Mouse (Mus musculus): ENCODE measurements around the gene Rilpl1. TPM values are rescaled to one million over a fixed set of nuclear protein-coding genes. Genes with fewer than 3 reads are reported as not detected.
"Not testable (repeated sequence)": the region's sequence is repeated elsewhere in the genome, so short reads cannot be mapped to it uniquely, and the experiment has no call there.

Rilpl1 gene
- total RNA-seq (2021): 10 to 100 TPM; 18.2 to 23.4 TPM
- long read RNA-seq, experiment 1, transcript Rilpl1-201 (7 exons, 2,249 nt): major isoform, 22 of 31 reads
- long read RNA-seq, experiment 1, partial matches to known transcripts: 5 of 31 reads
- long read RNA-seq, experiment 1, other reads (novel, unspliced or antisense): 4 of 31 reads
- long read RNA-seq, experiment 2, transcript Rilpl1-201 (7 exons, 2,249 nt): major isoform, 19 of 22 reads
- long read RNA-seq, experiment 2, partial matches to known transcripts: 0 of 22 reads
- long read RNA-seq, experiment 2, other reads (novel, unspliced or antisense): 3 of 22 reads

- peak; percentile 89 for DNase-seq
Observed at GRCm38 (mm10) chr5:124530655-124531582, at the start of gene Rilpl1. Gene Rilpl1 (minus strand): TSS chr5:124531391.

GRCm38 (mm10) chr5:124578633-124579317, 47.6 kb upstream of the Rilpl1 start, which contains the start of the genes Eif2b1 and Gtf2h3:
Gene Eif2b1 (minus strand): TSS chr5:124579131.
Gene Gtf2h3 (plus strand): TSS chr5:124579140.
- peak; percentile 97 for DNase-seq

GRCm38 (mm10) chr5:124575467-124575866, 44.3 kb upstream of the Rilpl1 start:
- no peak for DNase-seq

GRCm38 (mm10) chr5:124571068-124571467, 39.9 kb upstream of the Rilpl1 start:
- DNase-seq: no peak

GRCm38 (mm10) chr5:124555145-124555544, 24.0 kb upstream of the Rilpl1 start:
- DNase-seq: no peak

GRCm38 (mm10) chr5:124553607-124554006, 22.4 kb upstream of the Rilpl1 start:
- DNase-seq: no peak

- peak; percentile 94 for DNase-seq
Observed at GRCm38 (mm10) chr5:124552558-124553307, 21.5 kb upstream of the Rilpl1 start, which contains the start of gene Ddx55. Gene Ddx55 (plus strand): TSS chr5:124552864.

- DNase-seq: no peak
Observed at GRCm38 (mm10) chr5:124552094-124552472, 20.9 kb upstream of the Rilpl1 start.

GRCm38 (mm10) chr5:124551349-124552093, 20.3 kb upstream of the Rilpl1 start:
- DNase-seq: not testable (repeated sequence)

- not testable (repeated sequence) for DNase-seq
Observed at GRCm38 (mm10) chr5:124550737-124551136, 19.5 kb upstream of the Rilpl1 start.

GRCm38 (mm10) chr5:124541602-124541973, 10.4 kb upstream of the Rilpl1 start:
- DNase-seq: no peak

GRCm38 (mm10) chr5:124540905-124541601, 9.9 kb upstream of the Rilpl1 start:
- peak; percentile 86 for DNase-seq

- peak; percentile 97 for DNase-seq
Observed at GRCm38 (mm10) chr5:124540383-124540786, 9.2 kb upstream of the Rilpl1 start, which contains the start of gene Tmed2. Gene Tmed2 (plus strand): TSS chr5:124540695.

- no peak for DNase-seq
Observed at GRCm38 (mm10) chr5:124539905-124540304, 8.7 kb upstream of the Rilpl1 start.

- DNase-seq: peak; percentile 72
Observed at GRCm38 (mm10) chr5:124538813-124539792, 7.9 kb upstream of the Rilpl1 start.

GRCm38 (mm10) chr5:124536776-124537175, 5.6 kb upstream of the Rilpl1 start:
- peak; percentile 72 for DNase-seq

- DNase-seq: no peak
Observed at GRCm38 (mm10) chr5:124535016-124535415, 3.8 kb upstream of the Rilpl1 start.

- DNase-seq: peak; percentile 26
Observed at GRCm38 (mm10) chr5:124532451-124532850, 1.3 kb upstream of the Rilpl1 start.

GRCm38 (mm10) chr5:124531583-124531930, 366 bp upstream of the Rilpl1 start:
- no peak for DNase-seq

All from adrenal gland, postnatal 10 days (tissue).